Mouse (Mus musculus): ENCODE measurements around the gene Nhsl1. TPM values are rescaled to one million over a fixed set of nuclear protein-coding genes. Genes with fewer than 3 reads are reported as not detected.

Gene Nhsl1
- polyA plus RNA-seq, 1 experiment from 2014 or later, result 9.2 TPM

GRCm38 (mm10) chr10:18357212-18357611, 38.4 kb downstream of the Nhsl1 start:
- Histone ChIP-seq H3K4me1 (ENCODE audit: control insufficient read depth, insufficient read depth, low read length) (no peaks in the 10 kb centered on the region), H3K9me3 (replicated peaks; ENCODE audit: control insufficient read depth, low read length, poor library complexity, severe bottlenecking) (no peaks in the 10 kb centered on the region), H3K27ac (ENCODE audit: low read length) (no peak overlapping the region), H3K36me3 (ENCODE audit: control insufficient read depth, insufficient read depth, low read length) (no peaks in the 10 kb centered on the region), H3K4me3 (ENCODE audit: low read depth, low read length) (no peak overlapping the region), H3K27me3 (ENCODE audit: control insufficient read depth, insufficient read depth, low read depth, low read length) (no peaks in the 10 kb centered on the region), H3K9ac (ENCODE audit: low read depth, low read length) (no peak overlapping the region), H3K4me2 (ENCODE audit: low read length) (no peak overlapping the region)
- no peak for ATAC-seq
- WGBS, result 74% methylated on average over 6 of the region's 6 CpGs

GRCm38 (mm10) chr10:18358461-18358860, 39.7 kb downstream of the Nhsl1 start:
- Histone ChIP-seq H3K4me3 (ENCODE audit: low read depth, low read length) (no peak overlapping the region), H3K4me1 (ENCODE audit: control insufficient read depth, insufficient read depth, low read length) (no peaks in the 10 kb centered on the region), H3K9me3 (replicated peaks; ENCODE audit: control insufficient read depth, low read length, poor library complexity, severe bottlenecking) (no peaks in the 10 kb centered on the region), H3K36me3 (ENCODE audit: control insufficient read depth, insufficient read depth, low read length) (no peaks in the 10 kb centered on the region), H3K4me2 (ENCODE audit: low read length) (no peak overlapping the region), H3K9ac (ENCODE audit: low read depth, low read length) (no peak overlapping the region), H3K27ac (ENCODE audit: low read length) (no peak overlapping the region), H3K27me3 (ENCODE audit: control insufficient read depth, insufficient read depth, low read depth, low read length) (no peaks in the 10 kb centered on the region)
- 93% methylated on average over 5 of the region's 5 CpGs for WGBS
- no peak for ATAC-seq

DNA sequence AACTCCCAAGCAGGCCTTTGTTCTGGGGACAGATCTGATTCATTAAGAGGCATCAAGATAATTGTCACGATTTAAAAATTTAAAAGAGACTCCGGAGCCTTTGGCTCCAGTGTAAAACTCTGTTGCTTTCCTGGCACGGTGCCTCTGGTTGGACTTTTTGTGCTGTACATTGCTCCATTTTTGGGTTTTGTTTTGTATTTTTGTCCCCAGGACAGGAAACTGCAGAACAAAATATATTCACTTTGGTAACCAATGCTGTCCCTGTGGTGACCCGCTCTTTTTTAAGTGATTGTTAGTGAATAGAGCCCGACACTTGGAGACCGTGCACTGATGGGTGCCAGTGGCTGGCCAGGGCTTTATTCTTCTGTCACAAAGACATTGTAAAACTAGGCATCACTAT, 41.4 kb downstream of the Nhsl1 start:
- Histone ChIP-seq H3K36me3 (ENCODE audit: control insufficient read depth, insufficient read depth, low read length) (no peaks in the 10 kb centered on the region), H3K9me3 (replicated peaks; ENCODE audit: control insufficient read depth, low read length, poor library complexity, severe bottlenecking) (peaks cover 5% of the 10 kb centered on the region; the same call in 1 of the 2 replicates), H3K4me3 (ENCODE audit: low read depth, low read length) (no peak overlapping the region), H3K27ac (ENCODE audit: low read length) (no peak overlapping the region), H3K4me2 (ENCODE audit: low read length) (no peak overlapping the region), H3K9ac (ENCODE audit: low read depth, low read length) (no peak overlapping the region), H3K4me1 (ENCODE audit: control insufficient read depth, insufficient read depth, low read length) (no peaks in the 10 kb centered on the region), H3K27me3 (ENCODE audit: control insufficient read depth, insufficient read depth, low read depth, low read length) (no peaks in the 10 kb centered on the region)
- peak; percentile 79 for ATAC-seq
- 59% methylated on average over 6 of the region's 6 CpGs for WGBS

GRCm38 (mm10) chr10:18365432-18365831, 46.6 kb downstream of the Nhsl1 start:
- Histone ChIP-seq H3K27ac (ENCODE audit: low read length) (no peak overlapping the region), H3K9ac (ENCODE audit: low read depth, low read length) (no peak overlapping the region), H3K4me2 (ENCODE audit: low read length) (no peak overlapping the region), H3K27me3 (ENCODE audit: control insufficient read depth, insufficient read depth, low read depth, low read length) (no peaks in the 10 kb centered on the region), H3K9me3 (replicated peaks; ENCODE audit: control insufficient read depth, low read length, poor library complexity, severe bottlenecking) (peaks cover 5% of the 10 kb centered on the region; the same call in 1 of the 2 replicates), H3K4me3 (ENCODE audit: low read depth, low read length) (no peak overlapping the region), H3K4me1 (ENCODE audit: control insufficient read depth, insufficient read depth, low read length) (no peaks in the 10 kb centered on the region), H3K36me3 (ENCODE audit: control insufficient read depth, insufficient read depth, low read length) (no peaks in the 10 kb centered on the region)
- ATAC-seq, result no peak
- 97% methylated on average over 6 of the region's 6 CpGs for WGBS

GRCm38 (mm10) chr10:18366697-18367096, 47.9 kb downstream of the Nhsl1 start:
- no peak for ATAC-seq

GRCm38 (mm10) chr10:18368111-18368510, 49.3 kb downstream of the Nhsl1 start:
- H3K27ac ChIP-seq (ENCODE audit: low read length), result no peak overlapping the region
- H3K9ac ChIP-seq (ENCODE audit: low read depth, low read length), result no peak overlapping the region
- H3K4me3 ChIP-seq (ENCODE audit: low read depth, low read length), result no peak overlapping the region
- H3K36me3 ChIP-seq (ENCODE audit: control insufficient read depth, insufficient read depth, low read length), result no peaks in the 10 kb centered on the region
- 93% methylated on average over 8 of the region's 8 CpGs for WGBS
- H3K4me2 ChIP-seq (ENCODE audit: low read length), result no peak overlapping the region
- H3K4me1 ChIP-seq (ENCODE audit: control insufficient read depth, insufficient read depth, low read length), result no peaks in the 10 kb centered on the region
- H3K9me3 ChIP-seq (replicated peaks; ENCODE audit: control insufficient read depth, low read length, poor library complexity, severe bottlenecking), result peaks cover 5% of the 10 kb centered on the region; the same call in 1 of the 2 replicates
- ATAC-seq, result no peak
- H3K27me3 ChIP-seq (ENCODE audit: control insufficient read depth, insufficient read depth, low read depth, low read length), result no peaks in the 10 kb centered on the region

More at GRCm38 (mm10) chr10:18366697-18367096, 47.9 kb downstream of the Nhsl1 start:
- Histone ChIP-seq H3K4me2 (ENCODE audit: low read length) (no peak overlapping the region), H3K4me3 (ENCODE audit: low read depth, low read length) (no peak overlapping the region), H3K27ac (ENCODE audit: low read length) (no peak overlapping the region), H3K9me3 (replicated peaks; ENCODE audit: control insufficient read depth, low read length, poor library complexity, severe bottlenecking) (peaks cover 5% of the 10 kb centered on the region; the same call in 1 of the 2 replicates), H3K27me3 (ENCODE audit: control insufficient read depth, insufficient read depth, low read depth, low read length) (no peaks in the 10 kb centered on the region), H3K9ac (ENCODE audit: low read depth, low read length) (no peak overlapping the region), H3K36me3 (ENCODE audit: control insufficient read depth, insufficient read depth, low read length) (no peaks in the 10 kb centered on the region), H3K4me1 (ENCODE audit: control insufficient read depth, insufficient read depth, low read length) (no peaks in the 10 kb centered on the region)
- WGBS, result 68% methylated on average over 7 of the region's 7 CpGs

DNA sequence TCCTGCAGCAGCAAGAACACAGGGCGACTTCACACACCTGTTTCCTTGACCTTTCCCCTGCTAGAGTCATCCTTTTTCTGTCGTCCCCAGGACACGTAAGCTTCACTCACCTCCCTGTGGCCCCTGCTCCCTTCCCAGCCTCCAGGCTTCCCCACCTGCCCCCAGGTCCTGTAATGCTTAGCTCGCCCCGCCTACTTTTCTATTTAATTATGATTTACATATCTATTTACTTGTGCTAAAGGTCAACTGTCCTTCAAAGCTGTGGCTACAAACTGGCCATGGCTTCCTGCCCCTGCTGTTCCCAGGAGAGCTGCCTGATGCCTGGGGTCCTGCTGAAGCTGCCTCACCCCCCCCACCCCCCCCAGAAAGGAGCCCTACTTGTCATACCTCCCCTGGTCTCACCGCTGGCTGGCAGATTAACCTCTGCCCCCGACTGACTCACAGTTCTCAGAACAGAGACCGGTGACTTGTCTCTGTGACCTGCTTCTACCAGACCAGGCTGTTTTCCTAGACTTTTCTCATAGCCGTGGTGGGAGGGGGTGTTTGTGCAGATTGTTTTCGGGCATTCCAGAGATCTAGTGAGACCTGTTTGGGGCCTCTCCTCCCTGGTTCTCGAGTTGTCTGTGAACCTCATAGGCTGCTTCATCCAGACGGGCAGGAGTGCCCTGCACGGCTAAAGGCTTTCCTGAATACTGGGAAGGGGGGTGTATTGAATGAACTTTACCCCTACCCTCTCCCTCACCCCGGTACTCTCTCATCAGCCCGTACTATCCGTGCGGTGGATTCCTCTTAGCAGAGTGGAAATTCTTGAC, 51.9 kb downstream of the Nhsl1 start:
- Histone ChIP-seq H3K4me2 (ENCODE audit: low read length) (no peak overlapping the region; the same call in 1 of the 2 replicates), H3K27ac (ENCODE audit: low read length) (no peak overlapping the region), H3K9ac (ENCODE audit: low read depth, low read length) (no peak overlapping the region), H3K27me3 (ENCODE audit: control insufficient read depth, insufficient read depth, low read depth, low read length) (no peaks in the 10 kb centered on the region), H3K36me3 (ENCODE audit: control insufficient read depth, insufficient read depth, low read length) (no peaks in the 10 kb centered on the region), H3K4me1 (ENCODE audit: control insufficient read depth, insufficient read depth, low read length) (no peaks in the 10 kb centered on the region), H3K4me3 (ENCODE audit: low read depth, low read length) (no peak overlapping the region), H3K9me3 (replicated peaks; ENCODE audit: control insufficient read depth, low read length, poor library complexity, severe bottlenecking) (no peaks in the 10 kb centered on the region)
- ATAC-seq, result no peak
- WGBS, result 14% methylated on average over 17 of the region's 17 CpGs

- Histone ChIP-seq H3K4me2 (ENCODE audit: low read length) (peak overlapping the region; percentile 51), H3K4me3 (ENCODE audit: low read depth, low read length) (peak overlapping the region; percentile 30), H3K27me3 (ENCODE audit: control insufficient read depth, insufficient read depth, low read depth, low read length) (no peaks in the 10 kb centered on the region), H3K9ac (ENCODE audit: low read depth, low read length) (peak overlapping the region; percentile 46; the same call in 1 of the 2 replicates), H3K36me3 (ENCODE audit: control insufficient read depth, insufficient read depth, low read length) (no peaks in the 10 kb centered on the region), H3K27ac (ENCODE audit: low read length) (no peak overlapping the region), H3K9me3 (replicated peaks; ENCODE audit: control insufficient read depth, low read length, poor library complexity, severe bottlenecking) (no peaks in the 10 kb centered on the region), H3K4me1 (ENCODE audit: control insufficient read depth, insufficient read depth, low read length) (no peaks in the 10 kb centered on the region)
- ATAC-seq, result peak; percentile 77
- WGBS, result 45% methylated on average over 13 of the region's 13 CpGs
These were observed 53.1 kb downstream of the Nhsl1 start for GRCm38 (mm10) chr10:18371866-18372265.

GRCm38 (mm10) chr10:18375301-18375700, 56.5 kb downstream of the Nhsl1 start:
- no peaks in the 10 kb centered on the region for H3K36me3 ChIP-seq (ENCODE audit: control insufficient read depth, insufficient read depth, low read length)
- WGBS, result 10% methylated on average over 3 of the region's 3 CpGs
- no peak overlapping the region for H3K4me3 ChIP-seq (ENCODE audit: low read depth, low read length)
- no peaks in the 10 kb centered on the region for H3K27me3 ChIP-seq (ENCODE audit: control insufficient read depth, insufficient read depth, low read depth, low read length)
- H3K9ac ChIP-seq (ENCODE audit: low read depth, low read length), result no peak overlapping the region
- H3K27ac ChIP-seq (ENCODE audit: low read length), result peak overlapping the region; percentile 0; the same call in 1 of the 2 replicates
- no peaks in the 10 kb centered on the region for H3K4me1 ChIP-seq (ENCODE audit: control insufficient read depth, insufficient read depth, low read length)
- H3K4me2 ChIP-seq (ENCODE audit: low read length), result no peak overlapping the region
- no peaks in the 10 kb centered on the region for H3K9me3 ChIP-seq (replicated peaks; ENCODE audit: control insufficient read depth, low read length, poor library complexity, severe bottlenecking)
- ATAC-seq, result peak; percentile 33; the same call in 1 of the 2 replicates
